Mouse (Mus musculus): Measurements from ENCODE around the gene Slc22a23. TPM values are rescaled to one million over a fixed set of nuclear protein-coding genes. Genes with fewer than 3 reads are reported as not detected.

The Slc22a23 gene
- 0.22 and 0.77 TPM in 2 replicates for total RNA-seq (2023)

GRCm38 (mm10) chr13:34345128-34346085 lies at the start of gene Slc22a23:
TSS of gene Slc22a23 (minus strand) at chr13:34345182.

DNA sequence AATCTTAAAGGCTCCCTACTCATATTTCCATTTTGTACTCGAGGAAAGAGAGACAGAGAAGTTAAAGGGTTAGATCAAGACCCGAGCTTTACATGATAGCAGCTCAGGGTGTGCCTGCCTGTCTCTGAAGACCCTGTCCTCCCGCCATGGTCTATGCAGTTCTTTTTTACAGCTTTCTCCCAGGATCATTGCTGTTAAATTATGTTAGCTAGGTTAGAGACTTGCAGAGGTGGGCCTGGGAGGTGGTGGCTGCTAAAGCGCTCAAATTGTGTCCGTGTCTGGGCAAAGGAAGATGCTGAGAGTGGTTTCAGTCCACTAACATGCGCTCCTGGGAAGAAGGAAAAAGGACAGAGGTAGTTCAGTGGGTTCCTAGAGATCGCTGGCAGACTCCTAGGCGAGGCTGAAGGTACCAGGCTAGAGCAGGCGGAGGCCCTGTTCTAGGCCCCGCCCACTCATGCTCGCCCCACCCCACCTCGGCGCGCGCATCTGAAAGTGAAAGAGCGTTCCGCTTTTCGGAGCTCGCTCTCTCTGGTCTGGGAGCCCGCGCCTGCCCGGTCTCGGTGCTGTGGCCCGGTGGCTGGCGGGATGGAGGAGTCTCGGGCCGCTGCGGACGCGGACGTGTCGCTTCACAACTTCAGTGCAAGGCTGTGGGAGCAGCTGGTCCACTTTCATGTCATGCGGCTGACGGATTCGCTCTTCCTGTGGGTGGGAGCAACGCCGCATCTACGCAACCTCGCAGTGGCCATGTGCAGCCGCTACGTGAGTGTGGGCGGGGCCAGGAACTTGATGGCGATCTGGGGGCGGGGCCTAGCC lies 182.3 kb downstream of the Slc22a23 start, which contains the start of gene Psmg4:
TSS of gene Psmg4 (plus strand) at position 474 of the 813 bp plus-strand sequence.

GRCm38 (mm10) chr13:34130226-34130731 lies 214.7 kb downstream of the Slc22a23 start, which contains the start of gene Tubb2b:
TSS of gene Tubb2b (minus strand) at chr13:34130466.

Other genes starting within 250 kb of the Slc22a23 start
- gene Tubb2b, start 214.7 kb downstream of the Slc22a23 start, total RNA-seq (2023), result 0.32 and 0.98 TPM in 2 replicates
- gene Psmg4, start 182.2 kb downstream of the Slc22a23 start, total RNA-seq (2023), result 7.8 and 12.9 TPM in 2 replicates